Mouse (Mus musculus) brain, adult 2 months (tissue): Measurements from ENCODE around the gene Tuba3b.
A peak's percentile ranks its signal among the peaks of the same experiment; 100 is the strongest.

Experiments used
- DNase-seq: peaks from one replicate; pipeline ENCODE4 v3.0.0; 2011; ENCODE audit warnings: low read depth, low spot score

Tuba3b gene

GRCm38 (mm10) chr6:145605203-145605602 lies 10.4 kb upstream of the Tuba3b start:
- DNase-seq = no peak

DNA sequence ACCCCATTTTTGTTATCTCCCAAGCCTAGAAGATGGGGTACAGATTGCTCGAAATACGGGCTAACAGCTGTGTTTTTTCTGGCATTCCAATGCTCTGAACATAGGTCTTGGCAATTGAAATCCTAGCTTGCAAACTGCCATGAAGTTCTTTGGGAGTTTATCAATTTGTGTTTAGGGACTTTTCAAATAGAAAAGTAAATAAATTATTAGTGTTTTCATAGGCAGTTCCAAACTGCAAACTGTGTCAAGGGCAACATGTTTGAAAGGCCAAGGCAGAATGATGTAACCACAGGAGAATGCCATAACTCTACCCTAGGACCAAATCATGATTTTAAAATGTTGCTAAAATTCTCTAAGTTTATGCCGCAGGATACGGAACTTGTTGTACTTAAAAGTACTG lies 7.8 kb upstream of the Tuba3b start:
- no peak for DNase-seq

GRCm38 (mm10) chr6:145608693-145609092 lies 6.9 kb upstream of the Tuba3b start:
- DNase-seq = no peak

- DNase-seq = no peak
Observed at GRCm38 (mm10) chr6:145610901-145611300, 4.7 kb upstream of the Tuba3b start.

GRCm38 (mm10) chr6:145612611-145613010 lies 2.9 kb upstream of the Tuba3b start:
- peak; percentile 67 for DNase-seq

GRCm38 (mm10) chr6:145614219-145614618 lies 1.3 kb upstream of the Tuba3b start, which contains the start of gene Lmntd1:
Gene Lmntd1, minus strand, starts transcription at chr6:145614319.
- DNase-seq = no peak

DNA sequence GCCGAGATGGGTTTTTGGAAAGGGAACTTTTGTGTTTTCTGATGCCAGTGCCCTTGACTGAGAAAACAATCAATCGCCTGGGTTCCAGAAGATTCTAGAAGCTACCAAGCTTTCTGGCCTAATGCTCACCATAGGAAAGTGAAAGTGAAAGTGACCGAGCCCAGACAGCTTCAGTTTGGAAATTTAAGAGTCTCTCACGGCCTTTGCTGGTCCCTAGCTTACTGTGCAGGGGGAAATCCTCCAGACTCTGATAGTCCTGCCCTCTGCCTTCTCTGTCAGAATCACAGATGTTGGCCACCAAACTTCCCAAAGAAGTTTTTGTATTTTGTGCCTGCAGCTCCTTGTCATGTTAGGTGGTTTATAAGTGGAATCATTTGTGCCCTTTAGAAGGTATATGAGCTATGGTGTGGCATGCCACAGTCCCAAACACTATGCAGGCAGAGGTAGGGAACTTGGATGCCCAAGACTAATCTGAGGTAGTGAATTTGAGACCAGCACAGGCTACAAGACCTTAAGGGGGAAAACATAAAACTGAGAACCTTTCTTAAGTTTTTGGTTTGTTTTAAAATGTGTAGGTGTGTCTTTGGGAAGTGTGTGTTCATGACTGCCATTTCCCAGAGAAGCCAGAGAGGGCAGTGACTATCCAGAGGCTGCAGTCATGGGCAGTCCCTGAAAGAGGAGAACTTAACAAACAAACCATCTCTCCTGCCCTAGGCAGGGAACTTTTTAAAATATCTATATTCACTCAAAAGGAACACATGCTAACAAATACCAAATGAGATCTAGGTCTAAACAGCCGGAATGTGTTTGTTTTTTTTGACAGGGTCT lies 1.1 kb downstream of the Tuba3b start:
- DNase-seq = no peak

DNA sequence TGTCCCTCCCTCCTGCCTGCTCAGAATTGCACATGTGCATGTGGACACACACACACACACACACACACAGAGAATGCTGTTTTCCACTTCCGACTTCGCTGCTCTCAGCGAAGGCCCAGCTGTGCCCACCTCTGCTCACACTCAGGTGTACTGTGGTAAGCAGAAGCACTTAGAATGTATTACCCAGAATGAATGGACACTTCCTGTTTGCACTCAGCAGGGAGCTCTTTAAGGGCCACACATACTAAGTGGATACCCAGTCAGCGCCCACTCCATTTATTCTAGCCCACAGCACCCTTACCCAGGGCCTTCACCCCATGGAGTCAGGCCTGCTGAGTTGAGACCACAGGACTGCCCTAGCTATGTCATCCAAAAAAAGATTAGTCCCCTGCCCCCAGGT lies 7.6 kb downstream of the Tuba3b start:
- DNase-seq = no peak

DNA sequence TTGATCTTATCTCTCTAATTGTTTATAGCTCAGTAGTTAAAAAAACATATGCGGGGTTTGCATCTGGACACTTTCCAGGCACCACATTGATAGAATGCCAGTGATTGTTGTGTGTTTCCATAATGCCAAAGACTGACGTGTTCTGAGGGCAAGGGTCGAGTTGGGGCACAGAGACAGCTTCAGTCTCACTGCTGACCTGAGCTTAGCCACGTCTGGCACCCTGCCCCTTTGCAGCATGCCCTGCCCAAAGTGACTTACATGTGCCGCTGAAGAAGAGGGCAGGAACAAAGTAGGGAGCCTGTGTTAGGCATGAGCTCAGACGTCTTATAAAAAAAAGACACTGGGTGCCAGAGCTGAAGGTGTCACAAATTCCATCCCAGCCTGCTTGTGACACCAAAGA lies 14.7 kb downstream of the Tuba3b start:
- no peak for DNase-seq

DNA sequence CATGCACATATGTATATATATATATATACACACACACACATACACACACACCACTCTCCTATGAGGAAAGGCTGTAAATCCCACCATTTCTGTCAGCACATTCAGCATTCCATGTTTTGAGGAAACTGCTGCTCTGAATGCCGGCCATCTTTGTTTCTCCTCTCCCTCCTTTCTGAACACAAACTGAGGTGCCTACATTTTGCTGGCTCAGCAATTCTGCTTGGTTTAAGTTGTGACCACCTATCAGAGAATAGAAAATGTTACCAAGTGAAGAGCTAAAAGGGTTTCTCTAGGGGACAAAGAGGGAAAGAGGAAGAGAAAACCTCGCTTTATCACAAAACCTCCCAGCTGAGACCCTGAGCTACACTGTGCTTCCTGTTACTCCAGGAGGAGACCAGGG lies 18.9 kb downstream of the Tuba3b start:
- no peak for DNase-seq

DNA sequence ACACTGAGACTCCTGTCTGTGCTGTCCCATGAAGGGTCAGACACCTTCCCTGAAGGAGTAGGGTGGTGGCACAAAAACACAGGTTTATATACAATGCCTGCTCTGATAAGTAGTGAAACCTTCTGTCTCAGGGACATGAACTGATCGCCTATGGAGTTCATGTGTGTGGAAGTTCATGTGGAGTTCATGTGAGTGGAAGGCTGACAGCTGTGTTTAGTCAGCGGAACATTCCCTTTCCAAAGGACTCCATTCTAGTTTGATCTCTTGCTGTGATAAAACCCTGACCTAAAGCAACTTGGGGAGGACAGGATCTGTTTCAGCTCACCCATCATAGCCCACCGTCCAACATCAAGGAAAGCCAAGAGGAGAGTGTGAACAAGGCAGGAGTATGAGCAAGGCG lies 21.1 kb downstream of the Tuba3b start:
- no peak for DNase-seq

- no peak for DNase-seq
Observed at GRCm38 (mm10) chr6:145638248-145638647, 22.7 kb downstream of the Tuba3b start.

- DNase-seq = no peak
Observed at GRCm38 (mm10) chr6:145640971-145641506, 25.5 kb downstream of the Tuba3b start.

- DNase-seq = no peak
Observed at GRCm38 (mm10) chr6:145651976-145652375, 36.4 kb downstream of the Tuba3b start.

- DNase-seq = no peak
Observed at GRCm38 (mm10) chr6:145652986-145653385, 37.4 kb downstream of the Tuba3b start.

DNA sequence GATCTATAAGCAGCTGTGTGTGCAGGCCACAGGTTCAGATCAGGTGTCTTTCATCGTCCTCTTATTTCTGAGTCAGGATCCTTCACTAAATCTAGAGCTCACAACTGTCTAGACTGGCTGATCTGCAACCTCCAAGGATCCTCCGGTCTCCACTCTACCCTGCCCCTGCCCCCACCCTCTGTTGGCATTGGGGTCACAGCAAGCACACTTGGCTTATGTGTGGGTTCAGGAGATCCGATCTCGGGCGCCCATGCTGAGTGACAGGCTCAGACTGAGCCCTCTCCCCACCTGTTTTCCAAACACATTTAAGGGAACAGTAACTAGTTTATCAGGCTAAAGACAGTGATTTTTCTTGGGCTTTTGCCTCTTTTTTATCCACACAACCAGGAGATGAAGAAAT lies 38.1 kb downstream of the Tuba3b start:
- DNase-seq = no peak

DNA sequence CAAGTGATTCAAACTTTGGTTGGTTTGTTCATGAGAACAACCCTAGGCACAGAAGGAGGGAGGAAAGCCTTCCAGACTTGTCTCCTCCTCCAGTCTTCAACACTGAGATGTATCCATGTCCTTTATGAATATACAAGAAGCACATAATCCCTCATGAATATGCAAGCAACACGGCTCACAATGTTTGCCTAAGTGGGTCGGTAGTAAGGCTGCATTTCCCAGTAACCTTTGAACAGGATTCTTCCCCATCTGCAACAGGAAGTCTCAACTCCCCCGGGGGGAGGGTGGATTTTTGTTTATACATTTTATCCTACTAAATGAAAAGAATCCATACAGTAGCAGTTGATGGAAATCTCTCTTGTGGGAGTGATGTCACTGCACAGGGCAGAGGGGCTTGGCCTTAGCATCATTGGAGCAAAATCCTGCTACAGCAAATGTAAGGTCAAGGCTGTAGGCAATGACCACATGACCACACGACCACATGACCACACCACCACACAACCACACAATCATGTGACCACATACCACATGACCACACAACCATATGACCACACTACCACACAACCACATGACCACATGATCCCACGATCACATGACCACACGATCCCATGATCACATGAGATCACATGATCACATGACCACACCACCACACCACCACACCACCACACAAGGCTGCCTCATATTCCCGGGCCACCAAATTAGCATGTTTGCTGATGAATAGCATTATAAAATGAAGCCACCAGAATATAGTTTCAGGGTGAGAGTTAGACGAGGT lies 38.7 kb downstream of the Tuba3b start:
- peak; percentile 17 for DNase-seq

GRCm38 (mm10) chr6:145655678-145656077 lies 40.1 kb downstream of the Tuba3b start:
- DNase-seq = no peak

- DNase-seq = peak; percentile 3
Observed at GRCm38 (mm10) chr6:145656740-145657591, 41.4 kb downstream of the Tuba3b start.

DNA sequence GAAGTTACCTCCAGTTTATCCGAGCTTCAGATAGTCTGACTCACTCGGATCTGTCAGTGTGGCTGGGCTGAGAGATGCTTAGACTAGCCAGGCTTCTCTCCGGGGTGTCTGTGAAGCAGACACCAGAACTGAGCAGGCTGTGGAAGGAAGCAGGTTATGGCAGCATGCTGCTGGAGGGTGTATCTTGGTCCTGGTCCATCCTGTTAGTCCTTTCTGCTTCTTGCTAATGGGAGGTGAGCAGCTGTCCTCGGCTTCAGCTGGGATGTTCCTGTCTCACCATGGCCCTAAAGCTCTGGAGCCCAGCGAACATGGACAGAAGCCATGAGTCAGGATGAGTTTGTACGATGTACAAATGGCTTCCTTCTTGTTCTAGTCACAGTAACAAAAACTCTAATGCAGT lies 43.6 kb downstream of the Tuba3b start:
- peak; percentile 2 for DNase-seq

DNA sequence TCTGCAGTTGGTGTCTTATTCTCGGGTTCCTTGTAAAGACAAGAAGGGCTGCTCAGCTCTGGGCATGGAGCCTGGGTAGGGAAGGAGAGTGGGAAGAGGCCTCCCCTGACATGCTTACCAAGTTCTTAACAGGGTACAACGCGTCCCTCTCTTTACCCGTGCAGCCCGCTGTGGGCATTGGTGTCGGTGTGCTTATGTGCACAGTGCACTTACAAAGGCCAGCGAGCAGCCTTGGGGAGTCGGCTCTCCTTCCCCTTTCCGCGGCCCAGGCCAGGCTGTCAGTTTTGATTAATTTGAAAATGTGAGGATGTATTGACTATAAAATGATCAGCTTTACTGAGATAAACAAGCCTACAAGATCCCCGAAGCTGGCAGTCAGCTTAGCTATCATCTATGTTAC lies 45.4 kb downstream of the Tuba3b start:
- DNase-seq = no peak

- no peak for DNase-seq
Observed at GRCm38 (mm10) chr6:145664208-145664607, 48.7 kb downstream of the Tuba3b start.
